Mouse (Mus musculus) 3T3-L1 (cell line): ENCODE results near the gene Timm50.

Experiments
- DNase-seq: peaks from one replicate; pipeline ENCODE4 v3.0.0-alpha.2; 2015; ENCODE audit warnings: low read depth, low spot score

Timm50 gene

DNA sequence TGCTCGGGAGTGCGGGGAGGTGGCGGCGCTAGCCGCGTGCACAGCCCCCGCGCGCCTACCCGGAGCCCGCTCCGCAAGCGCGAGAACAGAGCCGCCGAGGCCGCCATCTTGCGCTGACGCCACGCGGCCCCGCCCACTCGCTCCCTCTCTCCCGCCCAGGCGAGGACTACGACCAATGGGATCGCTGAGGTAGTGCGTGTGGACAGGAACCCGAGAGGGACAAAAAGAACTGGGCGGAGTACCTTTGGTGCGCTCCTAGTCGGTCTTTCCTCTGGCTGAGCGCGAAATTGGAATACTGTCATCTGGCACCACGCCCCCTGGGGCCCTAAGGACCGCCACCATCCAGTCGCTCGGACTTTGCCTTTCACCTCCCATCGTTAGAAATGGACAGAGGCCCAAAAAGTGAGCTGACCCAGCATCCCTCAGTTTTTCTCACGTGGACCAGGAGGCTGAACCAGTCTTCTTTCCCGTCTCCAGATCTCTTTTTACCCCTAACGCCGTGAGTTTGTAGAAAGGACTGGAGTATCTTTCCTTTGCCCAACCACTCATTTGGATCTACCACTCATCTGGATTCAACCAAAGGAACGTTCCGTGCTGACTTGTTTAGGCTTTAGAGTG, at the start of gene Timm50:
Timm50 (minus strand) TSS at position 147 of the 618 bp plus-strand sequence.
- peak; percentile 96 for DNase-seq

DNA sequence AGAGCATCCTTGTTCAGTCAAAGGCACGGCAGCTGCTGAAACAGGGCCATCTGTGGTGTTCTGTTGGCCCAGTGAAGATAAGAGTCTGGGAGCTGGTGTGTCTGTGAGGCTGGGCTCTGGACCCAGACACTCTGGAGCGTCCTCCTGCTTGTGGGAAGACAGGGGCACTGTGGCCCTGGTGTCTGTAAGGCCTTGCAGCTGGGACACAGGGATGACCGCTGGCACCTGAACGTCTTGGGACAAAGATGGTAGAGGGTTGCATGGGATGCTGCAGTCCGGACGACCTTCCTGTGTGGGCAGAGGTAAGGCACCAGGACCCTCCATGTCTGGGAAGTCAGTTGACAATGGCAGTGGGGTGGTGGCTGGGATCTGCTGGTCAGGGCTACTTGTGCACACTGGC, 48.4 kb upstream of the Timm50 start:
- no peak for DNase-seq

DNA sequence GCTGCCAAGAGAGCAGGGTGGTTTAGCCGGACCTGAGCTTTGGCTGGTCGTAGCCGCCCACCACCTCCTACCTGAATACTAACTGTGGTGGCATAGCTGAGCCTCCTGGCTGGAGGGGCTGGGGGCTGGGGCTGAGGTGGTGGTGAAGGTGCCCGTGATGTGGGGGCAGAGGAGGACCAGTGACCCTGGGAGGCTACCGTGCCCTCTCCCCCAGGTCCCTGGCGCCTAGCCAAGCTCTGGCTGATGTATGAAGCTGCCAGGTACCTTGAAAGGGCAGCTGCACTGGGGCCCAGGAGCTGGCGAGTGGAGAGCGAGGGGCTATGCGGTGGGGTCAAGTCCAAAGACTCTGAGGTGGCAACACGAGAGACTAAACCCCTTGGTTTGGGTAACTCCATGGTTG, 48.0 kb upstream of the Timm50 start:
- DNase-seq = no peak

DNA sequence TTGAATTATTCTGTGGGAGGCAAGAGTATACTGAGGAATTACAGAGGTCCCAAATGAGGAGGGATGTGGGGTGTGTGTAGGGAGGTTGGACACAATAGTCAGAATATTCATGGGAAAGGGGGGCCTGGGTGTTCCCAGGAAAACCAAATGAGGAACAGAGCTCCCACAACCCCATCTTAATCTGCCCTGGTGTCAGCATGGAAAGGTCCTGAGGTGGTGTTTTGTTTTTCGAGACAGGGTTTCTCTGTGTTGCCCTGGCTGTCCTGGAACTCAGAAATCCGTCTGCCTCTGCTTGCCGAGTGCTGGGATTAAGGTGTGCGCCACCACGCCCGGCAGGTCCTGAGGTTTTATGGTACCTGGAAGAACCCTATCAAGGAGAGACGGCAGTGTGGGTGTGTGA, 46.6 kb upstream of the Timm50 start:
- no peak for DNase-seq

DNA sequence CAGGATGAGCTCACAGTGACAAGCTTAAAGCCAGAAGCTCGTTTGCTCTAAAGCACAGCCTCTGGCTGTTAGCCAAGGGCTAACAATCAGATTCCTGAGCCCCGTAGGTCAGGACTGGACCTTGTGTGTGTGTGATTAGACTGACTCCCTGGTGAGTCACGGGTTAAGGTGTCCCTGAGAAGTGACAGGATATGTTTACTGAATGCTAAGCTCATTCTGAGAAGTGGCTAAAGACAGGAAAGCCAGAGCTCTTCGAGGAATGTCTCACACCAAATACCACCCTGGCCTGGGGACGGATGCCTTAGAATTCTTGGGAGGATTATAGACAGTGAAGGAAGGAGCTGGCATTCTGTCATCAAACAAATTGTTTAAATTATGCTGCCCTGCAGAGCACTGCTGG, 46.1 kb upstream of the Timm50 start:
- peak; percentile 77 for DNase-seq

DNA sequence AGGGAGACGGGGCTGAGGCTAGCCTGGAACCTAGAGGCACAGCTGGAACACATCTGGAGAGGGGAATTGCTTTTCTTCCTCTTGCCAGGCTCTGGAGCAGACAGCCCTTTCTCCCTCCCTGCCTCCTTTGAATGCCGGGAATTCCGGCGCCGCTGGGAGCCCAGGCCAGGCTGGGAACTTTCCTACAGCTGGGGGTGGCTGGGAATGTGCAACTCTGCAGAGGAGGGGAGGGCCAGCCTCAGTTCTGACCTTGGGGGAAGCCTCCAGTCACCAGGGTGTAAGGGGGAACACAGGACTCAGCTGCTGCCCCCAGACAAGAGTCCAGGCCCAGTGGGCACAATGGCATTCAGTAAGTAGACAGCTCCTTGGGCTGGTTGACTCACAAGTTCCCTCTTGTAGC, 45.1 kb upstream of the Timm50 start:
- DNase-seq = no peak

DNA sequence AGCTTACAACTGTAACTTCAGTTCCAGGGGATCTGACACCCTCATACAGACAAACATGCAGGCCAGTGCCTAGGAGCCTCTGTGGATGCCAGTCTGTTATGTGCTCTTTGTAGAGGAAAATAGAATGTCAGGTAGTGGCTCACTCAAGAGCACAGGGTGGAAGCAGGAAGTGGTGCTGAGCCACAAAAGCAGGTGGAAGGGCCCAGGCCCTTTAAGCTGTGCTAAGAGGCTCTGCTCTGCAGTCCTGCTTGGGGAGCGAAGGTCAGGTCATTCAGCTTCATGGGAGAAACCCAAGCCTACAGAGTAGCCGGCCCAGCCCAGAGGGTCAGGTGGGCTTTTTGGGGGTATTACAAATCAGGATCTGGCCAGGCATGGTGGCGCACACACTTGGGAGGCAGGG, 43.3 kb upstream of the Timm50 start:
- DNase-seq = no peak

DNA sequence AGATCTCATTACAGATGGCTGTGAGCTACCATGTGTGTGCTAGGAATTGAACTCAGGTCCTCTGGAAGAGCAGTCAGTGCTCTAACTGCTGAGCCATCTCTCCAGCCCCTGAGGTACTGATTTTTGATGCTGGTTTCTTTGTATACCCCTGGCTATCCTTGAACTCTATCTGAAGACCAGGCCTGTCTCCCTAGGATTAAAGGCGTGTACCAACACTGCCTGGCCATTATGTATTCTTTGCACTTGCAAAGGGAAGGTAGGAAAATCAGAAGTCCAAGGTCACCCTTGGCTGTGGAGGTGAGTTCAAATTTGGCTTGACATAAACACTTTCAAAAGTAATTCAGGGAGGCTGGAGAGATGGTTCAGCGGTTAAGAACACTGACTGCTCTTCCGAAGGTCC, 42.7 kb upstream of the Timm50 start:
- DNase-seq = no peak

DNA sequence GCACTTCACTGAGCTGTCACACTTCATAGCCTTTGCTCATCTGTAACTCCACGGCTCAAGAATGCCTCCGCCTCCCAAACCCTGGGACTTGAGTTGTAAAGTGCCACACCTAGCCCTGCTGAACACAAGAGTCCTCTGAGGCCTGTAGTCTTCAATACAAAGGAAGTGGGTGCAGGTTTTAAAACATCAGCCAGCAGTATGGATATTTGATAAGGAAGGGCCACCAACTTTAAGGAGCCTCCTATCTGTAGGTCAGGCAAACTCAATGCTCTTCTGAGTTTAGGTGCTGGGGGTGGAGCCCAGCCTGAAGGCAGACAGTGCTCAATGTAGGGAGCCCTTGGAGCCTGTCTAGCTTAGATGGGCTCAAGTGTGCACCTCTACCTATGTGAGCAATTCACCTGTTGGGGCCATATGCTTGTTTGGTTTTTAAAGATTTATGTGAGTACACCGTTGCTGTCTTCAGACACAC, 42.3 kb upstream of the Timm50 start:
- DNase-seq = no peak

DNA sequence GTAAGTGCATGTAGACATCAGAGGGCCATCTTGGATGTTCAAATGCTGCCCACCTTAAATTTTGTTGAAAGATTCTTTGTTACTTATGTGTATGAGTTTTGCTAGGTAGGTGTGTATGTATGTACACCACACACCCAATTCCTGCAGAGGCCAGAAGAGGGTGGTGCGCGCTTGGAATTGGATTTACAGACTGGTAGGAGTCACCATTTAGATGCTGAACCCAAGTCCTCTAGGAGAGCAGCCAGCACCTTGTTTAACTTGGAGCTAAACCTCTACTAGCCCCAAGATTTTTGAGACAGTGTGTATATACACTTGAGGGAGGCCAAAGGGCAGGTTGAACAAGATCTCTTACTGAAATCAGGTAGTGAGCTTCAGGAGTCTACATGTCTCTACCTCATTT, 41.4 kb upstream of the Timm50 start:
- no peak for DNase-seq

DNA sequence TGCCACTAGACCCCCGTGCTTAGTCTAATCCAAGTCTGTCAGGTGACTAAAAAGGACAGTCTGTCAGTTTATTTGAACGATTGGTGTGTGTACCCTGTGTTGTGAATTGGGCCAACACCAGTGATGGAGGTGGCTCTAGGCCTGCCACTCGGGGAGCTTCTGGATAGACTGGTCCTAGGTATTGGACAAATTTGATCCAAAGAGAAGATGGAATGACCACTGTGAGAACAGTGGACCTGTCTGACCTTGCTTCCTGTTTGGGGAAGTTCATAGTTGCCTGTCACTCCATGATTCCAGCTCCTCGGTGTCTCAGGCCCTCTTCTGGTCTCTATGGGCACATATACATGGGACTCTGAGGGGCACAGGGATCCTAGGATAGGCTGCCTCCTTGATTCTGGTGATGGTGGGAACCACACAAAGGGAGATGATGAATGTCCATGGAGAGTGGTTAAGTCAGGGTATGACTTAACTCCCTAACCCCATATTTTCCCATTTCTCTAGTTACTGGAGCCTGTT, 39.9 kb upstream of the Timm50 start:
- no peak for DNase-seq

DNA sequence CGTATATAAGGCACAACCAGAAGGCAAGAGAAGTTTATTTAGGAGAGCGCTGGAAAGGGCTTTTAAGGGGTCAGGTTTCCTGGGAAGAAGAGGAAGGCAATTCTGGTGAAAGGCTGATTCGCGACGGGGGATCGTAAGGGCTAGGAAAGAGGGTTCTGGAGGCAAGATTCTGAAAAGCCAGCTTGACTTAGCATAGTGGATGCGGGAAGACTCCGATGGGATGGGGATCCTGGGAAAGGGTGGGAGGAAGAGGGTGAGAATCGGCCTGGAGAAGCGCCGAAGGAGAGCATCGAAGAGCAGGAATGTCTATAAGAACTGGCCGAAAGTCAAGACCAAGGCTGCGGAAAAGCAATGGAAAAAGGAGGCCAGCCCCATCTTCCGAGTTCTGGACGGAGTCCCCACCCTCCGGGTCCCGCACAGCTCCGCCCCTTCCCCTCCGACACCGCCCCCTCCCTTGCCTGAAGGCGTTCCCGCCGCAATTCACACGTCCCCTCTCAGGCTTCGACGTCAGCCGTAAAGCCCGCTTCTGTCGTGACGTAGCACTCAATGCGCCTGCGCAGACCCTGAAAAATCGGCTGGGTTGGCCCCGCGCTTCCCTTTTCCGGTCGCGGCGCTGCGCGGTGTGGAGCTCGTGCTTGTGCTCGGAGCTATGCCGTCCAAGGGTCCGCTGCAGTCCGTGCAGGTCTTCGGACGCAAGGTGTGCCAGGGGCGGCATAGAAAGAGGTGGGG, 38.4 kb upstream of the Timm50 start, which contains the start of gene Rps16:
Rps16 (plus strand) TSS at position 498 of the 729 bp plus-strand sequence.
- peak; percentile 95 for DNase-seq

DNA sequence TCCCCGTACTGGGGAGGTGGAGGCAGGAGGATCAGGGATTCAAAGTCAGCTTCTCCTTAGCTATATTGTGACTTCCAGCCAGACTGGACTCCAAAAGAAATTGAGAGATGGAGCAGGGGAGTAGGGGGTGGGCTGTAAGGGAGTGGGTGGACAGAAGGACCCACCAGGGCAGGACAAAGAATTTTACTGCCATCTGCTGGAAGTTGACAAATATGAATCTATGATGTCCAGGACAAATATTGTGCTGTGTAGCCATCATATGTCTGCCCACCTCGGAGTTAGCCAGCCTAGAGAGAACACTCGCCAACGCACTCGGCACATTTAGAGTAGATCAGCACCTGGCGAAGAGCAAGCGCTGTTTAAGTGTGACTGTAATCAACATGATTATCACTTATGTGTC, 36.7 kb upstream of the Timm50 start:
- peak; percentile 32 for DNase-seq

DNA sequence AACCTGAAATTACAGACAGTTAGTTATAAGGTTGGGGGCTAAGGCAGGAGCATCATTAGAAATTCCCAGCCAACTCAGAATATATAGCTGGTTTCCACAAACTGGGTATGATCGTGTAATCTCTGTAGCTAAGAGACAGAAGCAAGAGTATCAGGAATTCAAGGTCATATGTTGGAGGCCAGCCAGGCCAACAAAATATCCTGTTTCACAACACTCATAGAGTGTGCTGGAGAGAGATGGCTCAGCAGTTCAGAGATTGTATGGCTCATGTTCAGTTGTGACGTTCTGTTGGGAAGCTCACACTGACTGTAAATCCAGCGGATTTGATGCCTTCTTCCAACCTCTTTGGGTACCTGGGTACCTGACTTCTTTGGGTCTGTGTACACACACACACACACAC, 35.9 kb upstream of the Timm50 start:
- DNase-seq = peak; percentile 90

DNA sequence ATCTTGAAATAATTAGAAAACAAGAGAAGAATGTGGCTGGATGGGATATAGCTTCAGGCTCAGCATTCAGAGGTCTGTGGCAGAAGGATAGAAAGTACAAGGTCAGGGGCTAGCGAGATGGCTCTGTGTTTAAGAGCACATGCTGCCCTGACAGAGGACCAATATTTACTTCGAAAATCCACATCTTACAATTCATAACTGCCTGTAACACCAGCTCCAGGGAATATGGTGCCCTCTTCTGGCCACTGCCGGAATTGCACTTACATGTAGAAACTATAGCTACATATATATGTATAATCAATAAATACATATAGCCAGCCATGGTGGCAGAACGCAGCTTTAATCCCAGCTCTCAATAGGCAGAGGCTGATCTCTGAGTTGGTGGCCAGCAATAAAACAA, 32.8 kb upstream of the Timm50 start:
- DNase-seq = peak; percentile 80

DNA sequence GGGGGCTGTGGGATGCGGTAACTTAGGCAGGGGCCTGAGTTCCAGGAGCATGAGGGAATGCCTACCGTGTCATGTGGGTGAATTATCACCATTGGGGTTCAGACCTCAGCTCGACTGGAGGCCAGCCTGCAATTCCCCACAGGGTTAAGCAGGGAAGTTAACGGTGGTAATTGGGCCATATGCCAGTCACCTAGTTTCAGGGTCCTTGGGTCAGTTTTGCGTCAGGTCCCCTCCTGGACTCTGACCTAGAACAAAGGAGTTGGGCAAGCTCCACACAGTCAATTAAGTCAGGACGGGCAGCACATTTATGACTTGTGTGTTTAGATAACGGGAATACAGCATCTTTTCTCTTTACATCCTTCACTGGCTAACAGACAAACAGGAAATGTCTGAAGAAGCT, 29.5 kb upstream of the Timm50 start:
- no peak for DNase-seq

DNA sequence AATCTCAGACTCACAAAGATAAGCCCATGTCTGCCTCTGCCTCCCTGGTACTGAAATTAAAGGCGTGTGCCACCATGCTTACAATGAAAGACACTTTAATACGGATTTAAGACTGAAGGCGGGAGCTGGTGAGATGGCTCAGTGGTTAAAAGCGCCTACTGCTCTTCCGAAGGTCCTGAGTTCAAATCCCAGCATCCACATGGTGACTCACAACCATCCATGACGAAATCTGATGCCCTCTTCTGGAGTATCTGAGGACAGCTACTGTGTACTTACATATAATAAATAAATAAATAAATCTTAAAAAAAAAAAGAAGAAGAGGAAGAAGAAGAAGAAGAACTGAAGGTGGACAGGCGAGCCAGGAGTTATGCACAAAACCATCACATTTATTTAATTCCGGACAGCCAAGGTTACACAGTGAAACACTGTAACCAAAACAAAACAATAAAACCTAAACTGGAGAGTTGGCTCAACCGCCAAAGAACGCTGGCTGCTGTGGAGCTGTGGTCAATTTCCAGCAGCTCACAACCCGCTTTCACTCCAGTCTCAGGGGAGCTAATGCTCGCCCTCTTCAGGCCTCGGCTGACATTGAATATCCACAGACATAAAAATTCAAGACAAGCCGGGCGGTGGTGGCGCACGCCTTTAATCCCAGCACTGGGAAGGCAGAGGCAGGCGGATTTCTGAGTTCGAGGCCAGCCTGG, 27.5 kb upstream of the Timm50 start:
- DNase-seq = peak; percentile 70

DNA sequence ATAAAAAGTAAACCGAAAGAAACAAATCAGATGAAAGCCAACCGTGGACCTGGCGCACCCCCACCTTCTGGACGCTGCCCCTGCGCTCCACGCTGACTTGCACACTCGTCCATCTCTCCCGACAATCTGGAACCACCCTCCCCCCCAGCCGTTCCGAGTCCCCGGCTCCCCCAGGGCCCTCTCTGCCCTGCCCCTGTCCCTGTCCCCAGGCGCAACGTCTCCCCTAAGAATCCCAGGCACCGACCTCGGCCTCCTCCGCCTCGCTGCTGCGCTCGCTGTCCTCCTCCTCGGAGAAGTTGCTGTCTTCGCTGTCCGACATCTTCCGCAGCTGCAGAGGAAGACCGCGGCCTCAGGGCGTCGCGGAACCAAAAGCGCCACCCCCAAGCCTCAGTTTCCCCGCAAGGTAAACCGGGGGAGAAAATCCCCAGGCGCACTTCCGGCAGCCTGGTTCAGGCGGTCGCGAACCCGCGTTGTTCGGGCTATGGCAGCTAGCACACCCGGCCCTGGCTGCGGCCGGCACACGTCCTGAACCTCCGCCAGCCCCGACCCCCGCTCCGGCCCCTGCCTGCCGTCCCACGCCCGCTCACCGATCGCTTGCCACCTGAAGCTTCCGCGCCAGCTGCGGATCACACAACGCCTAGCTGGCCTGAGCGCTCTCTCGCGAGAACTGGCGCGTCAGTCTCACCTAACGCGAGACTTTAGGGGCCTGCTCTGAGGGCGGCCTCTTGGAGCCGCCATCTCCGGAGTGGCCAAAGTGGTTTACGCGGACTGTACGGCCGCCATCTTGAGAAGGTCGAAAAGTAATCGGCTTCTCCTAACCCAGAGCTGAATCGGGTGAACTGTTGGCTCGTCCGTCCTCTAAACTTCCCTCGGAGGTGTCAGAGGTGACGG, 26.5 kb upstream of the Timm50 start, which contains the start of gene Supt5:
Supt5 (minus strand) TSS at position 639 of the 891 bp plus-strand sequence.
- DNase-seq = peak; percentile 98

DNA sequence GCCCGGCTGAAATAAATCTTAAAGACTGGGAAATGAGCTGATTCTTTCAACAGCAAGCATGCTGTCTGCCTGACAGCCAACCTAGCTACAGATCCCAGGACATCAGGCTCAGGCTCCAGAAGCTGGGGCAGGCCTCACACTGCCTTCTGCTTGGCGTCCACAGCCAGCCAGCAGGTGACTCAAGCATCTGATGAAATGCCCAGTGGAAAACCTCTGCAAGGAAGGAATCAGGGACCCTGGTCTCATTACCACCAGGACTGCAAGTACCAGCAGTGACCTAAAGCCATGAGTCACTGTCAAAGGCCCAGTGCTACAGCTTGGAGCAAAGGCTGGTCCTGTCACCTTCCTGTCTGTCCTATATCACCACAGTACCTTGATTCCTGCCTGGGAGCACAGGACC, 23.6 kb upstream of the Timm50 start:
- peak; percentile 32 for DNase-seq

DNA sequence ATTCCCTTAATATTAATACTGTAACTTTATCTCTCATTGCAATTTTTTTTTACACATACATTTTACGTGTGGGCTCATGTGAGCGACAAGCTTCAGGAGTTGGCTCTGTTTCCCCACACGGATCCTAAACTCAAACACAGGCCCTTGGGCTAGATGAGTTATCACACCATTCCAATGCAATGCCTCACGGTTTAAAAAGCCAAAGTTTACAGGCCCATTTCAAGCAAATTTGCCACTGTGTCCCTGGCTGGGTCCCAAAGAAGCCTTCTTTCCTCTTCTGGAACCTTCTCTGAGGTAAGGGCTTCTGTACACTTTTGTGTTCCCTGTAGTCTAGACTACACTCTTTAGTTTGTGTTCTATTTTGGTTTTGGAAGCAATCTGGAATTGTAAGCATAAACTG, 22.7 kb upstream of the Timm50 start:
- peak; percentile 82 for DNase-seq

DNA sequence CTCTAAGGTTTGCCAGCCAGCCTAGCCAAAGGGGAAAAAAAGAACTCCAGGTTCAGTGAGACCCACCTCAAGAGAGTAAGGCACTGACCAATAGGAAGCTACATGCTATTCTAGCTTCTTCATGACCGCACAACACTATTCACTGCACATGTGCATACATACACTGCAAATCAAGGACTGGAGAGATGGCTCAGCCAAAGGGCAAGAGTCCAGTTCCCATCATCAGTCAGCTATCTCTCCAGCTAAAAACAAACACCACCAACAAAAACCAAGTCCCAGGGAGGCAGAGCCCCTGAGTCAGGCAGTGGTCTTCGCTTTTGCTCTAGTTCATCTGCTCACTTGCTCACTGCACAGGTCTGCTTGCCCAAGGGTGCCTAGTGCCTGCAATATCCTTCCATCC, 16.4 kb upstream of the Timm50 start:
- no peak for DNase-seq
